Mouse (Mus musculus): ENCODE measurements around the gene Rbm43. TPM values are rescaled to one million over a fixed set of nuclear protein-coding genes. Genes with fewer than 3 reads are reported as not detected.

Gene Rbm43
- polyA plus RNA-seq, 2 experiments: 14.1 to 23.7 TPM

DNA sequence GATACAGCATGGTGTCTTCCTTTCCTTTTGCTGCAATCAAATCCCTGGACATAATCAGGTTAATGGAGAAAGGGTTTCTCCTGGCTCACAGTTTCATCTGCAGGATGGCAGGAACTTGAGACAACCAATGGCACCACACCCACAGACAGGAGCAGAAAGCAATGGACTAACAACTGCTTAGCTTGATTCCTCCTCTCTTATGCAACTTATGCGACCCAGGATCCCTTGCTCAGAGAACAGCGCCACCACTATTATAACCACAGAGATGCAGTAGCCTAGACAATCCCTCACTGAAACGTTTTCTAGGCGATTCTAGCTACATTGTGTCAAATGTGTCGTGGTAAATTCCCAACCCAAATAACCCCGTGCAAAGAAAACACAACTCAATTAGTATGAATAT lies 2.0 kb upstream of the Rbm43 start:
- H3K4me1 ChIP-seq (replicated peaks; ENCODE audit: control insufficient read depth in 2 of 2, insufficient read depth in 2 of 2, low read length in 1 of 2): peaks cover 37 to 54% of the 10 kb centered on the region in 2 experiments
- WGBS (ENCODE audit: insufficient replicate concordance): 55% methylated on average over 6 of the region's 6 CpGs
- no peak overlapping the region for H3K9ac ChIP-seq (replicated peaks)
- H3K4me3 ChIP-seq (ENCODE audit: insufficient read depth in 1 of 2, low read depth in 2 of 2, low read length in 2 of 2): no peak overlapping the region
- peak overlapping the region; percentile 19; the same call in 1 of the 2 replicates for H3K27ac ChIP-seq
- peak; percentile 32 for TF ChIP-seq CTCF (IDR thresholded peaks at IDR 0.05; ENCODE audit: low read depth)
- TF ChIP-seq EP300 (IDR thresholded peaks at IDR 0.05; ENCODE audit: low read depth): no peak
- H3K9me3 ChIP-seq (ENCODE audit: control insufficient read depth, low read length): no peaks in the 10 kb centered on the region
- no peak for ATAC-seq (ENCODE audit: insufficient read depth)
- DNase-seq (ENCODE audit: low read depth in 3 of 3, low spot score in 3 of 3): no peak
- no peaks in the 10 kb centered on the region for H3K27me3 ChIP-seq (ENCODE audit: control insufficient read depth, insufficient read depth, low read length)
- no peaks in the 10 kb centered on the region; the same call in 1 of the 2 replicates for H3K36me3 ChIP-seq (replicated peaks; ENCODE audit: control insufficient read depth, insufficient read depth, low read depth)
- 0 out of 2 replicates have a peak overlapping the region, but pooled peaks have one; percentile 6 for H3K4me2 ChIP-seq (ENCODE audit: low read depth)

DNA sequence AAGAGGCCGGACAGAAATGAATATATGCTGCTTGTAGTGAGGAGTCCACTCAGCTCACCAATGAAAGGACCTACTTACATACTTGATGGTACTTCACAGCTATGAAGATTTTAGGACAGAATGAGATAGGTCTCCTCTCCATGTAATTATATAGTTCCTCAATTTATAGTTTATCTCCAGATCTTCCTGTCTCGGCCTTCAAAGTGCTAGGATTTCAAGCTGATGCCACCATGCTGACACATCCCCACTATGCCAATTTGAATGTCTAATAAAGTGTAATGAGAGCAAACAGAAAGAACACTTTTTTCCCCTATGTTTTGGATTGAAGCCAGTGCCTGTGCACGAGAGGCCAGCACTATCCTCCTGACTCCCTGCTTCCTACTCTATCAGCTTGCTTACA lies 1.6 kb upstream of the Rbm43 start:
- Histone ChIP-seq H3K9me3 (ENCODE audit: control insufficient read depth, low read length) (no peaks in the 10 kb centered on the region), H3K4me3 (ENCODE audit: insufficient read depth in 1 of 2, low read depth in 2 of 2, low read length in 2 of 2) (no peak overlapping the region), H3K4me1 (replicated peaks; ENCODE audit: control insufficient read depth in 2 of 2, insufficient read depth in 2 of 2, low read length in 1 of 2) (peaks cover 34 to 50% of the 10 kb centered on the region in 2 experiments), H3K27me3 (ENCODE audit: control insufficient read depth, insufficient read depth, low read length) (no peaks in the 10 kb centered on the region), H3K4me2 (ENCODE audit: low read depth) (peak overlapping the region; percentile 6; the same call in 1 of the 2 replicates), H3K36me3 (replicated peaks; ENCODE audit: control insufficient read depth, insufficient read depth, low read depth) (no peaks in the 10 kb centered on the region; the same call in 1 of the 2 replicates), H3K27ac (no peak overlapping the region; the same call in 1 of the 2 replicates), H3K9ac (replicated peaks) (no peak overlapping the region)
- no peak for ATAC-seq (ENCODE audit: insufficient read depth)
- no peak for TF ChIP-seq CTCF (IDR thresholded peaks at IDR 0.05; ENCODE audit: low read depth)
- no peak for TF ChIP-seq EP300 (IDR thresholded peaks at IDR 0.05; ENCODE audit: low read depth)
- WGBS (ENCODE audit: insufficient replicate concordance): 64% methylated on average over 3 of the region's 3 CpGs
- no peak for DNase-seq (ENCODE audit: low read depth in 3 of 3, low spot score in 3 of 3)

GRCm38 (mm10) chr2:51935921-51936320 lies 958 bp upstream of the Rbm43 start:
- no peak for DNase-seq (ENCODE audit: low read depth in 3 of 3, low spot score in 3 of 3)
- no peak overlapping the region for H3K4me3 ChIP-seq (ENCODE audit: insufficient read depth in 1 of 2, low read depth in 2 of 2, low read length in 2 of 2)
- H3K4me2 ChIP-seq (ENCODE audit: low read depth): peak overlapping the region; percentile 89
- no peaks in the 10 kb centered on the region for H3K9me3 ChIP-seq (ENCODE audit: control insufficient read depth, low read length)
- 74% methylated on average over 7 of the region's 7 CpGs for WGBS (ENCODE audit: insufficient replicate concordance)
- peaks cover 3% of the 10 kb centered on the region for H3K36me3 ChIP-seq (replicated peaks; ENCODE audit: control insufficient read depth, insufficient read depth, low read depth)
- no peak overlapping the region for H3K9ac ChIP-seq (replicated peaks)
- TF ChIP-seq EP300 (IDR thresholded peaks at IDR 0.05; ENCODE audit: low read depth) (no peak), CTCF (IDR thresholded peaks at IDR 0.05; ENCODE audit: low read depth) (no peak)
- no peaks in the 10 kb centered on the region for H3K27me3 ChIP-seq (ENCODE audit: control insufficient read depth, insufficient read depth, low read length)
- peaks cover 37 to 44% of the 10 kb centered on the region in 2 experiments for H3K4me1 ChIP-seq (replicated peaks; ENCODE audit: control insufficient read depth in 2 of 2, insufficient read depth in 2 of 2, low read length in 1 of 2)
- ATAC-seq (ENCODE audit: insufficient read depth): no peak
- H3K27ac ChIP-seq: no peak overlapping the region

DNA sequence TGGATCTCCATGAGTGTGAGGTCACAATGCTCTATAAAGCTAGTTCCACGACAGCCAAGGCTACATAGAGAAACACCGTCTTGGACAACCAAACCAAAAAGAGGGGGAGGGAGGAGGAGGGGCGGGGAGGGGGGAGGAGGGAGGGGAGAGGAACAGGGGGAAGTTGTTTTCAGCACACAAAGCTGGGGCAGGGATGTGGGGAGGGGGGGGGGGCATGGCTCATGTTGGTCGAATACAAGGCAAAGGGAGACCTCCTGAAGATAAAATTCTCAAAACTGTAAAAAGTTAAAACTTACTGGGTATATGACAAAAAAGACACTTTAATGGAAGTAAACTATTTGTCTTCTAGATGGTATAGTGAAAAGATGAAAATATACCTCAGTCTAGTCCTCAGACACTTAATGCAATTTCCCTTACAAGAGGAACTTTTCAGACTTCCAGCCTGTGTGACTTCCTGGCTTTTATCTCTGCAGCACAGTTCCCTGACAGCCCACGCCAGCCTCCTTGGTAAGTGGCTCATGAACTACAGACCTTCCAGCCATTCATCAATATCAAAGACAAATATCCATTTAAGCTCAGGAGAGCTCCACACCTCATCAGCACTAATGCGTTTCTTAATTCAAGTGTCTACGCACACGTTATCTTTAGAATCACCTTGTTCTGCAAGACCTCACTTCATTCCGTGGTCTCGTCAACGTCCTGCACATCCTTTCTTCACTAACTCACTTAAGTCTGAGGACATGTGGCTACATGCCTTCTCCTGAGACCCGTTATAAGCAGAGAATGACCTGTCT lies 1.4 kb downstream of the Rbm43 start:
- Histone ChIP-seq H3K4me2 (ENCODE audit: low read depth) (peak overlapping the region; percentile 89), H3K36me3 (replicated peaks; ENCODE audit: control insufficient read depth, insufficient read depth, low read depth) (peaks cover 21% of the 10 kb centered on the region), H3K9ac (replicated peaks) (peak overlapping the region; percentile 74), H3K27ac (peak overlapping the region; percentile 69), H3K9me3 (ENCODE audit: control insufficient read depth, low read length) (no peaks in the 10 kb centered on the region), H3K27me3 (ENCODE audit: control insufficient read depth, insufficient read depth, low read length) (no peaks in the 10 kb centered on the region), H3K4me1 (replicated peaks; ENCODE audit: control insufficient read depth in 2 of 2, insufficient read depth in 2 of 2, low read length in 1 of 2) (peaks cover 30 to 35% of the 10 kb centered on the region in 2 experiments), H3K4me3 (ENCODE audit: insufficient read depth in 1 of 2, low read depth in 2 of 2, low read length in 2 of 2) (peak overlapping the region; percentile 79 to 83)
- peak; percentile 26 to 38 (median 38) for DNase-seq (ENCODE audit: low read depth in 3 of 3, low spot score in 3 of 3)
- peak; percentile 58 for ATAC-seq (ENCODE audit: insufficient read depth)
- TF ChIP-seq CTCF (IDR thresholded peaks at IDR 0.05; ENCODE audit: low read depth): no peak
- 0 out of 2 replicates have a peak, but pooled peaks have one; percentile 4 for TF ChIP-seq EP300 (IDR thresholded peaks at IDR 0.05; ENCODE audit: low read depth)
- 7% methylated on average over 11 of the region's 12 CpGs for WGBS (ENCODE audit: insufficient replicate concordance)

DNA sequence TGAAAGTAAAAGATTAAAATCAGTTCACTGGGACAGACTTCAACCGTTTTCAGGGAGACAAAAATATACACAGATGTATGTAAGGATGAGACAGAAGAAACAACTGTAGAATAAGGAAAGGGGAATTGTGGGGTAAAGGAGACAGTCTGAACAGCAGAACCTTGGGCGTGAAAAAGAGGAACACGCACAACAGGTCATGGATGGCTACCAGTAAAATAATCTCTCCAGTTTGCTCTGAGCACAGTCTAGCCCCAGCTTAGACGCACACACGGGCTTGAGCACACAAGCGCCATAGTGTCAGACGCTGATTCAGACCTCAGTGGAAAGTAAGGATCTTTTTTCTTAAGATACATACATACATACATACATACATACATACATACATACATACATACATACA lies 3.7 kb downstream of the Rbm43 start:
- H3K36me3 ChIP-seq (replicated peaks; ENCODE audit: control insufficient read depth, insufficient read depth, low read depth): peaks cover 22% of the 10 kb centered on the region
- ATAC-seq (ENCODE audit: insufficient read depth) (no peak), DNase-seq (ENCODE audit: low read depth in 3 of 3, low spot score in 3 of 3) (no peak)
- TF ChIP-seq CTCF (IDR thresholded peaks at IDR 0.05; ENCODE audit: low read depth): no peak
- no peak for TF ChIP-seq EP300 (IDR thresholded peaks at IDR 0.05; ENCODE audit: low read depth)
- H3K27ac ChIP-seq: no peak overlapping the region
- 85% methylated on average over 7 of the region's 7 CpGs for WGBS (ENCODE audit: insufficient replicate concordance)
- H3K4me1 ChIP-seq (replicated peaks; ENCODE audit: control insufficient read depth in 2 of 2, insufficient read depth in 2 of 2, low read length in 1 of 2): peaks cover 16 to 20% of the 10 kb centered on the region in 2 experiments
- no peak overlapping the region for H3K4me2 ChIP-seq (ENCODE audit: low read depth)
- no peaks in the 10 kb centered on the region for H3K9me3 ChIP-seq (ENCODE audit: control insufficient read depth, low read length)
- H3K27me3 ChIP-seq (ENCODE audit: control insufficient read depth, insufficient read depth, low read length): no peaks in the 10 kb centered on the region
- no peak overlapping the region for H3K4me3 ChIP-seq (ENCODE audit: insufficient read depth in 1 of 2, low read depth in 2 of 2, low read length in 2 of 2)
- no peak overlapping the region for H3K9ac ChIP-seq (replicated peaks)

Measured in liver, embryonic 14.5 days (tissue).